Mouse (Mus musculus): Measurements from ENCODE around the gene Mtr. TPM values are rescaled to one million over a fixed set of nuclear protein-coding genes. Genes with fewer than 3 reads are reported as not detected.

The Mtr gene
- total RNA-seq, 2 experiments from 2014 or later = 18.3 to 18.7 TPM

DNA sequence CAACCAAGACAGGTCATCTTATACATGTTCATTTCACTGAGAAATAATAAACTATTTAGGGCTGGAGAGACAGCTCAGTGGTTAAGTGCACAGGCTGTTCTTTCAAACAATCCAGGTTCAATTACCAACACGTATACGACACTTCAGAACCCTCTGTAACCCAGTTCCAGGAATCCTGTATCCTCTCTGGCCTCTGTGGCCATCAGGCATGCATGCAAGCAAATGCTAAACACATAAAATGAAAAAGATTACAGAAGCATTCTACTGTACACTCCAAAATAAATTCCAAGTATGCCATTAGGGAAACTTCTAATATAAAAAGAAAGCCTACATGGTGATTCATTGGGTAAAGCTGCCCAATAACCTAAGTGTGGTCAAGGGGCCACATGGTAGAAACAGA is 12.0 kb downstream of the Mtr start:
- no peak for DNase-seq (ENCODE audit: low spot score in 2 of 2)

DNA sequence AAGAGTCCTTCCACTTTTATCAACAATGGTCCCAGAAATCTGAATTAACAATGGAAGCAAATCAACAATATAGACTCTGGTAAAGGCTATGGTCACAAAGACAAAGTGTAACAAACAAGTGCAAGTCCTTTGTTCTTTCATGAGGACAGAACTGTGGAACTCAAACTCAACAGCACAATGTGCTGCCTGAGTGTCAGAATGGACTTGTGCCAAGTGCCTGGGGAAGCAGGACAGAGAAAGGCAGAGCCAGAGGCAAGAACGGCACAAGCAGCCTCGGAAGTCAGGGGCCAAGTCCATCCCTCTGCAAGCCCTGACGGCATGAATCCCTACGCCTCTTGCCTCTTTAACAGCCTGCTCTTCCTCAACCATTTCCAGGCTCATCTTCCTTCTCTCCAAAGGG is 13.9 kb downstream of the Mtr start:
- peak in 1 of 2 experiments; percentile 16 for DNase-seq (ENCODE audit: low spot score in 2 of 2)

DNA sequence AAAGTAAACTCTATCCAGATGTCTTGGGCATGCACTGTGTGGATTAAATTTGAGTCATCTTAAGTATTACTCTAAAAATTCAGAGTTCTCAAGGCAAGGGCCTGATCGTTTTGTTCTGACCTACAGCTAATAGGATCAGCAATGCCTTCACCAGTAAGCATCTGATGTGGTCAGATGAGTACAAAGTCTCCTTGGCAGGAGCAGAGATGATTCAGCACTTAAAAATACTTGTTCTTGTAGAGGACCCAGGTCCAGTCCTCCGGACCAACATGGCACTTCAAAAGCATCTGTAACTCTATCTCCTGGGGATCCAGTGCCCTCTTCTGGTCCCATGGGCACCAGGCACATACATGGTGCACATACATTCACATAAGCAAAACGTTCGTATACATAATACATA is 25.8 kb downstream of the Mtr start:
- no peak for DNase-seq (ENCODE audit: low spot score in 2 of 2)

DNA sequence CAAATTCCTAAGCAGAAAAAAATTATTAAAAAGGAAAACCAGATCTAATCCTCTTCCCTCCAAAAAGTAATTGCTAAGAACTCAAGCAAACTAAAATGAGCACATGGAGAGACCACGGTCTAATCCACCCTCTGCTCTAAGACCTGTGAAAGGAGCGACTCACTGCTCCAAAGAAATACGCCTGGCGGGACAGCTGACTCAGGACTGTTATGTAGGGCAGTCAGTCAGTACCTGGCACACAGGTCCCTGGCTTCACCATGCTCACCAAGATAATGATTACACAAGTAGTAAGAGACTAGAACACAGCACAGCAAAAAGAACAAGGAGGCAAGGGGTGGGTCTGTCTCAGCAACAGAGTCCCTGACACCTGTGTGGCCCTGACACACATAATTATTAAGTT is 29.7 kb downstream of the Mtr start:
- no peak for DNase-seq (ENCODE audit: low spot score in 2 of 2)

DNA sequence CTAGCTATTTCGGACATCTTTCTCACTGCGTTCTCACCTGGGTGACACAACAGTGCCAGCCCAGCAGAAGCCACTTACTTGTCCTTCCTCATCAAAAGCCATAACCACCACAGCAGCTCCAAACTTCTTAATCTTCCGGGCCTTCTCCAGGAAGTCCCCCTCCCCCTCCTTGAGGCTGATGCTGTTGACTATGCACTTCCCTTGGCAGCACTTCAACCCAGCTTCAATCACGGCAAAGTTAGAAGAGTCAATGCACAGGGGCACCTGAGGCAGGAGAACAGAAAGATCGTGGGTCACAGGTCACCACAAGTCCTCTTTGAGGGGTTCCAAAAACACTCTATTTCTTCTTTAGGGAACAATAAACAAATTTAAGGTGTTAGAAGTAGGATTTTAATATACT is 30.3 kb downstream of the Mtr start:
- DNase-seq (ENCODE audit: low spot score in 2 of 2) = no peak

DNA sequence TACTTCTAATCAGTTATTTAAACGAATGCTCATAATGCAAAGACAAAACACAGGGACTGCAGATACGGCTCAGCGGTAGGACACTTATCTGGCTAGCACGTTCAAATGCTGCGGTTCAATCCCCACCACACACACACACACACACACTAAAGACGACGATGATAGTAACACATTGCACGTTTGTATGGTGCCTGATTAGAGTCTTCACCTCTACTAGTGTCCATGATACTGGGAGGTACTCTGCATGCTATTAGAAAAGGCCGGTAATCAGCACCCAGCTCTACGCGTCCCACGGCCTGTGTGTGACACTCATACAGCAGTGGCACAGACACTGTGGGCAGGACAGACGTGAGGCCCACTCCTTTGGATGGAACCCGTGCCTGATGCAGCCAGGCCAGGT is 39.3 kb downstream of the Mtr start:
- DNase-seq (ENCODE audit: low spot score in 2 of 2) = no peak

DNA sequence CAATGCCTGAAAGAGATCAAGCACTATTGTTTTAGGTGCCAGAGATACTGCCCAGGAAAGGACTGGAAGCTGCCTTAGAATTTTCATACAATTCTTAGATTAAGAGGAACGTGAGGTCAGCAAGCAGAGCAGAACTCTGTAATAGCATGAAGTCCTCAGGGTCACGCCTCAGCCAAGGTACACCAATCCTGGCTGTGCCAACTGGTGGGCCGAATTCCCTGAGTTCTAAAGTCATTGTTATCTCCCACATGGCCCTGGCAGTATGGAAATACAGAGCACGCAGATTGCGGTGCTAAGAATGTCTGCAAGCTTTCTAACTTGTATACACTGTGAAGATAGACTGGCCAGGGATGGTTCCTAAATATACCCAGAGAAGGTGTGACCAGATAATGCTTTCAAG is 43.0 kb downstream of the Mtr start:
- no peak for DNase-seq (ENCODE audit: low spot score in 2 of 2)

DNA sequence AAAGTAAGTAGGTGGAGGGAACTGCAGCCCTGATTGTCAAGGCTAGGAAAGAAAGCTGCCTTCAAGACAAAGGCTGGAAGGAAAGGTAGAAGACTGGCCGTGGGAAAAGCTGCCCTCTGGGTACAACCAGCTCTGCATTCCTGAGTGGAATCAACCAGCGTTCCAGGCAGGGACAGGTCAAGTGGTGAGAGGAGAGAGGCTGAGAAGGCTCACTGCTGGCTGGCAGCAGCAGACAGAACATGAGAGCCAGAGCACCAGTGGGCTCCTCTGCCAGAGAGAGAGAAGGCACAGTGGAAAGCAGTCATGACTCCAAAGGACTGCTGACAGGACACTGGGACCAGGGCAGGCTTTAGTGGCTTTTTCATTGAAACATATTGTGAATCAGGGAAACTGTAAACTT is 46.9 kb downstream of the Mtr start:
- DNase-seq (ENCODE audit: low spot score in 2 of 2) = no peak

DNA sequence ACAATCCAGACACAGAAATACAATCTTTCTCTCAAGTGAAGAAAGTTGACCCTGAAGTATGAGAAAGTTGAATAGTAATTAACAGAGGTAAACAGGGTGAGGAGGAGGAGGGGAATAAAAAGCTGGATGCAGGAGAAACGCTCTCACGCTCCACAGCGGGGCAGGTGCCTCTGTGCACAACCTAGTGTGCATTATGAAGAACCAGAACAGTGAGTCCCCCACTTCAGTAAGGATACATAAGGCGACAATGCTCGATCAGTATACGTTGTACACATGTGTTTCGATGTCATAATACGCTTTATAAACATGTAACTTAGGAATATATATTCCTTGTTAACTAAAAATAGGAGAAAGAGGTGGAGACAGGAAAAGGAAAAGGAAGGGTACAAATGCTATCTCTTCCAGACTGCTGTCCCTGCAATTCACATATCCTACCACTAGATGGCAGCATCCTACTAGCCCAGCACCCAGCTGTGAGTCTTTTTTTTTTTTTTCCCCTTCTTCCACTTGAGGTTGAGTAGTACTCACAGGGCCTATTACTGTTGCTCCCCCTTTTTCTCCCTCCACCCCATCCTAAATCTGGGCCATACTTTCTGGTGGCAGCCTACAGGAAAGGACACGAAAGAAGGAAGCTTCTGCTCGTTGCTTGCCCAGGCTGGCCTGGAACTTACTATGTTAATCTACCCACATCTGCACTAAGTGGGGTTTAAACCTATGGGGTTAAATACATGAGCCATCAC is 47.7 kb downstream of the Mtr start:
- peak in 1 of 2 experiments; percentile 70 for DNase-seq (ENCODE audit: low spot score in 2 of 2)

DNA sequence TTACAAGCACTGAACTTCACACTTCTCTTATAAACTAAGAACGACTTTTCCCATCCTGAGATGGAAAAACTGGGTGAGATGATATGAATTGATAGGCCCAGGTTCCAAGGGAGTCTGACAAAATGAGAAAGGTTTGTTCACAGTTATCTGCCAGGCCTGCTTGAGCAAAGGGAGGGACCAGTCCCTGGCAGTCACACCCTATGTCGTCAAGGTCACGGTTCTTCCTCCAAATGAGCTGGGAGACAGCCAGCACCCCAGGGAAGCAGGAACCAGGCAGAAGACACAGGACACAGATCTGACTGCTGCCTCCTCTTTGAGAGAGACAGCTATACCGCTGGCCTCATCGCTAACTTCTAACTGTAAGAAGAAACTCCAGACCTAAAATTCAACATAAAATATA is 57.5 kb downstream of the Mtr start:
- no peak for DNase-seq (ENCODE audit: low spot score in 2 of 2)

DNA sequence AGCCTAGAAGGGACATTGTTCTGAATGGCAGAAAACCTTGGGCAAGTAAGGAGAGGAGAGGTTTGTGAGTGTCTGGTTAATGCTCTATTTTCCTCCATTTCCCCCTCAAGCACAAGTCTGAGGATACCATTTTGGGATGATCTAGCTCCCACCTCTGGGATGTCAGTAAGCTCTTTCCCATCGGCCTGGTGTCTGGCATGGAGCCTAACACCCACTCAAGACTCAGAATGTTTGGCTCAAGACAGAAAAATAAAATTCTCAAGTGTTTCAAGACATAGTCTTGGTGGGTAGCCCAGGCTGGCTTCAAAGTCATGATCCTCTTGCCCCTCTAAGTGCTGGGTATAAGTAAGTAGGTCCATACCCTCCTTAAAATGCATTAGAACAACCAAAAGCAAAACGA is 59.4 kb downstream of the Mtr start:
- DNase-seq (ENCODE audit: low spot score in 2 of 2) = no peak

DNA sequence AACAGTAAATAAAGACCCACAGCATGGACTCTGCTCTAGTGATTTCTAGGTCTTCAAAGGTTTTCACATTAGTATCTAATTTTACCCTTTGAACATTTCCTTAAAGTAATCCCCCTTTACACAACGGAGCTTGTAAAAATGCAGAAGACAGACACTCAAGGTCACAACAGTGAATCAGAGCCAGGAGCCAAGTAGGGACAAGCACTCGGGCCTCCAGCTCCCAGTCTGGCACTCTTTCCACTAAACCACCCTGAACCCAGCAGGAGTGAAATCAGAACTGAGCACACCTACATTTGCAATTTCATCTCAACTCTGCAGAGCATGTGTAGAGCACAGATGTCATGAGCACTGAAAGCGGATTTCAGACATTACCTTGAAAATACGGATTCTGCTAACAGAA is 61.1 kb downstream of the Mtr start:
- DNase-seq (ENCODE audit: low spot score in 2 of 2) = no peak

DNA sequence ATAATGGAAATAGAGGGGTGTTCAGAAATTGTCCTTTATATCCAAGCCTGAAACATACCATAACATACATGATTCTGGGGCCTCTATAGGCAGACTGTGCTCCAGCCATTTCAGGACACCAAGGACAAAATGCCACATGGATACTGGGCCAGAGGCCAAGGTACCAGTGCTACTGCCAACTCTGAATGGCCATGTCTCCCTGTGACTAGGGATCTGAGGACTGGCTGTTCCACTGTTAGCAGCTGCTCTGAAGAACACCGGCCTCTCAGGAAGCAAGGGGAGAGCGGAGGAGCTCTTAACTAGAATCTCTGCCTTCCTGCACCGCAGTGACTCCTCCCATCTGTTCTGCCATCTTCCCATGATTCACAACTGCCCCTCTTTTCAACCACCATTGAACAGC is 61.9 kb downstream of the Mtr start:
- DNase-seq (ENCODE audit: low spot score in 2 of 2) = no peak

DNA sequence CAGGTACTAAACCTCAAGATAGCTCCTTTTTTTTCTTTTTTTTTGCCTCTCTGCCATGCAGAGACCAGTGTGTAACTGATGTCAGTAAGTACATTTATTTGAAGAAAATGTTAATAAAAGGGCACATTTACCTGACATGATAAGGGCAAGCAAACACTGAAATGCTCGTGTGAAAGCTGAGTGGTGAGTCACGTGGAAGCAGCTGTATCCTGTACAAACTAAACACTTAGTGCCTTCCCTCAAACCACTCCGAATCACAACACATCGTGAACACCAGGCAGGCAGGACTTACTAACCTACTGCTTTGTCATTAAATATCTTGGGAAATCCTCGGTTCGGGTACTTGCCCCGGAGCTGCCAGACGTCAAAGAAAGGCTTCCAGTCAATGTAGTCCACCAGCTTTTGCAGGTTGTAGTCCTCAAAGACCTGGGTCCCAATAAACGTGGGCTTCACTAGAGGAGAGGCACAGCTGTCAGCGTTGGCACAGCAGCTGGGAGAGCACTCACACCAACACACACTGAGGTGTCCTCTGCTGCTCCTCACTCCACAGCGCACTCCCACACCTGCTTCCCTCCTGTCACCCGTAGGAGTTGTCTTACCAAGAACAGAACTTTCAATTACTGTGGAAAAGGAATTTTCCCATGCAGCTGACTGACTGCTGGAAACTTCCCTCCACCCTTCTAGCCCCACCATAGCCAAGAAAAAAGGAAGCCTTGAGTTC is 62.8 kb downstream of the Mtr start:
- no peak for DNase-seq (ENCODE audit: low spot score in 2 of 2)

DNA sequence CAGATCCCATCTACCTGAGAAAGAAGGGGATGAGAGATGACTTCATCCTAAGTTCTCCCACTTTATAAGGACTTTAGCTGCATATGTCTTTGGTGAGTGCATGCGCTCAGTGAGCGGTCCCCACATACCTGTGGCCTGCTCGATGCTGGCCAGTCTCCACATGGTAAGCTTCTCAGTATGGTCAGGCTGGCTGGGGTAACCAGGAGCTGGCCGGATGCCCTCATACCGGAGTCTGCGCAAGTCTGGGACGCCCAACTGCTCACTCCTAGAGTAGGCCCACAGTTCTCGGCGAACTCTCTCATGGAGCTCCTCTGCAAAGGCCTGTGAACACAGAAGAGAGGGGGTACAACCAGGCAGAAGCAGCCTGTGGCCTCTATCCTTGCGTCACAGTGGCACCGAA is 68.7 kb downstream of the Mtr start:
- no peak for DNase-seq (ENCODE audit: low spot score in 2 of 2)

DNA sequence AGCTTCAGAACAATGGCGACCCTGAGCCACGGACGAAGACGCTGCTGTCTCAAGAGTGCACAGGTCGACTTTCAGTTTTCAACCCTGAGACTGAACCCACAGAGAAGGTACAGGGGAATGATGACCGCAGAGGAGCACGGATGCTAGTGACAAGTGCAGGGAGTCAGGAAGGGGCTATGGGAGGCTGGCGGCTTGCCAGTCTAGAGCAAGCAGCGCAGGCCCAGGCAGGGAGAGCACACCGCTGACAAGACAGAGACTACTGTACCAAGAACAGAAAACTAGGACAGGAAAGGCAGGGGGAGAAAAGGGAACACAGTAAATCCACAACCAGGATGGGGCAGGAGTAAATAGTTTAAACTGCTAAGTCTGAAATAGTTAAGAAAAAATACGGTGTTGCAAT is 69.1 kb downstream of the Mtr start:
- no peak for DNase-seq (ENCODE audit: low spot score in 2 of 2)

DNA sequence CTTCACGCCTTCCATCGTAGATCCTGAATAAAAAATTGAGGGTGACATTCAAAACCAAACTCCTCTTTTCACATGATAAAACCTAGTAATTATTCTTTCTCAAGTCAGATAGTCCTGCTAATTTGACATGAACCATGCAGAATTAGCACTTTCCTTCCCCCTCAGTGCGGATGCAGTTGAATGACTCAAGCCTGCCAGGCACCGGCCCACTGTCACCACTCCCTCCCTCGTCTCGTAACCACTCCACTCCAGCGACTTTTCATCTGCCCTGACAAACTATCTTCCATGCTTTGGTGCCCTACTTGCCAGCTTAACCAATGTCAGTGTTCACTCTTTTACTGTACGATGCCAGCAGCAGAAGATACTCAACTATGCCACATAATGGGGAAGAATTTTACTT is 78.4 kb downstream of the Mtr start:
- DNase-seq (ENCODE audit: low spot score in 2 of 2) = peak in 1 of 2 experiments; percentile 30

DNA sequence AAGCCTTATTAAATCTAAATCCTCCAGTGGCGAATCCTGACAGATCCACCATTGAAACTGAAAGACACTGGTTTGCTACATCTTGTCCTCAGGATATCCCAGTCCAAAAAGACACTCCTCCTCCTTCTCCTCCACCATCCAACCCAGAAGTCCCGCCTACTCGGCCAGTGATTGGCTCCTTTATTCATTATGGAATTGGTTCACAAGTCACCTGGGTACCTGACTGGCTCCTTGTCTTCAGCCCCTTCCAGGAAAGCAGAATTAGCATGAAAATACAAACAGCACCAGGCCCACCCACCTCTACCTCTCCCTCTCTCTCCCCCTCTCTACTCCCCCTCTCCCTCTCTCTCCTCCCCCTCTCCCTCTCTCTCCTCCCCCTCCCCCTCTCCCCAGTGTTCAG is 81.2 kb downstream of the Mtr start:
- no peak for DNase-seq (ENCODE audit: low spot score in 2 of 2)

DNA sequence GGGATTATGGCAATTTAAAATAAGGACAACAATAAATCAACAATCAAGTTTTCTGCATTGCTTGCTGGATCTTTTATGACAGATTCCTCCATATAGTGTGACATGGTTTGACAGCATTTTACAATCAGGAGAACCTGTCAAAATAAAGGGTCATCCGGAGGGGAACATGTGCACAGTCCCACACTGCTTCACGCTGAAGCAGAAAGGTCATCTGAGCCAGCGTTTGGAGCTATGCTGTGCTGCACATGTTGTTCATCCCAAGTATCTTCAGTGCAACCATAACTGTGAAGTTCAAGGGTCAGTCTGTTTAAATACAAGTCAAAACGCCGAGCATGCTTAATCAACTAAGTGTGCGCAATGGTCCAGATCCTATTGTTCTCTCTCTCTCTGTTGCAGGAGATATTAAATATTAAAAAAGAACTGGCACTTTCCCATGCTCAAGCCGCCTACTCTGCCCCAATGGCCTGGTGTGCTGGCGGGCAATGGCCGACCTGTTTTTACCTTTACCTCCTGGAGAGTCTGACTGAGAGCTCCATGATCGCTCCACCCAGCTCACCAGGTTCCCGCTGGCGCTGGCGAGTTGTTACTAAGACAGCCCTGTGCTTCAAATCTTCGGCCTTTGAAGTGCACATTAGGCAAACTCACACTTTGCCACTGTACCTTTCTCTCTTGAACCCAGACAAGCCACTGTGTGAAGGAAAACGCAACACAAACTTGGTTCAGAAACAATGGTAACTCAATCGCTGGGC is 81.8 kb downstream of the Mtr start:
- no peak for DNase-seq (ENCODE audit: low spot score in 2 of 2)

DNA sequence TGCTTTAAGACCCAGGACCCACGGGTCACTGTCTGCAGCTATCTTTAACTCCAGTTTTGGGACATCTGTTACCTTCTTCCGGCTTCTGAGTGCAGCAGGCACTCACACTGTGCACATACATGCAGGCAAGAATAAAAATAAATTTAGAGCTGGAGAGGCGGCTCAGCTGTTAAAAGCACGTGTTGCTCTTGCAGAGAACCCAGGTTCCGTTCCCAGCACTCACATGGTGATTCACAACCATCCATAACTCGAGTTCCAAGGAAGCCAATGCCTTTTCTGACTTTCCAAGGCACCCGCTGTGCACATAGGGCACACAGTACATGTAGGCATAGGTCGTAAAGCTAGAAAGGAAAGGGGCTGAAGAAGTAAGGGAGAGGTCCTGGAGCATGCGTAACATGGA is 90.6 kb downstream of the Mtr start:
- no peak for DNase-seq (ENCODE audit: low spot score in 2 of 2)

DNA sequence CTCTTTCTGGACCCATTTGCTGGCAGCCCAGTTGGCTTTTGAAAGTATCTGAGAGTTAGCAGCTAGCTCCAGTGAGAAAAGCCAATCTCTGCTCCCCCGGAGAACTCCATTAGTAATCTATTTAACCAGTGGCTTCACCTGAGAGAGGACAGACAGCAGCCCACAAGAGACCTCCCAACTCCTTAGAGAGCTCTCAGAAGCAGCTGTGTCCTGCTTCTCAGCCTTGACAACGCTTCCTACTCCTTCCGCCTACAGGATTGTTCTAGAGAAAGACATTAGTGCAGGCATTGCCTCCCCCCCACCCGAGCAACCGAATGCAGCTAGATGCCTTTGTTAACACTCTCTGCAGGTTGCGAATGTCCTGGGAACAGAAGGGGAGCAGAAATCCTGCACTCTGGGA is 91.5 kb downstream of the Mtr start:
- peak; percentile 32 to 58 for DNase-seq (ENCODE audit: low spot score in 2 of 2)

DNA sequence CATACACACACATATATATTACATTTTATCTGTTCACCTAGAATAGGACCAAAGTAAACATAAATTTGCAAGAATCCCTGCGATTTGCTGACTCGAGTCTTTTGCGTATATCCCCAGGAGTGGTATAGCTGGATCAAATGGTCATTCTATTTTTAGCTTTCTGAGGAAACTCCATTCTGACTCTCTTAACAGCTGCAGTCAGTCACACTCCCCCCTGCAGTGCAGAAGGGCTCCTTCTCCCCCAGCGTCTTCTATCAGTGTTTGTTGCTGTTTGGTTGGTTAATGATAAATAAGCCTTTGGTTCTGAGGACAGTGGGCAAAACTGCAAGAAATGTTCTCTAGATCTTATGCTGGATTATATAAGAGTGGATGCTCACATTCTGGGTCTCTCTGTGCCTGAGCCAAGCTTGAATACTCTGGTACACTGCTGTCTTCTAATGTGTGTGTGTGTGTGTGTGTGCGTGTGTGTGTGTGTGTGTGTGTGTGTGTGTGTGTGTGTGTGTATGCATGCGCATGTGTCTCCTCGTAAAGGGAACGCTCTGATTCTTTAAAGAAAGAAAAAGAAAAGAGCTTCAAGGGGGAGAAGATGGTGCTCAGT is 92.4 kb downstream of the Mtr start:
- DNase-seq (ENCODE audit: low spot score in 2 of 2) = no peak

All from layer of hippocampus, adult 18-20 months (tissue).